Mouse (Mus musculus): ENCODE results near the gene Otp. TPM values are rescaled to one million over a fixed set of nuclear protein-coding genes. Genes with fewer than 3 reads are reported as not detected.

Otp gene
- polyA plus RNA-seq, 1 experiment from 2014 or later = not detected

DNA sequence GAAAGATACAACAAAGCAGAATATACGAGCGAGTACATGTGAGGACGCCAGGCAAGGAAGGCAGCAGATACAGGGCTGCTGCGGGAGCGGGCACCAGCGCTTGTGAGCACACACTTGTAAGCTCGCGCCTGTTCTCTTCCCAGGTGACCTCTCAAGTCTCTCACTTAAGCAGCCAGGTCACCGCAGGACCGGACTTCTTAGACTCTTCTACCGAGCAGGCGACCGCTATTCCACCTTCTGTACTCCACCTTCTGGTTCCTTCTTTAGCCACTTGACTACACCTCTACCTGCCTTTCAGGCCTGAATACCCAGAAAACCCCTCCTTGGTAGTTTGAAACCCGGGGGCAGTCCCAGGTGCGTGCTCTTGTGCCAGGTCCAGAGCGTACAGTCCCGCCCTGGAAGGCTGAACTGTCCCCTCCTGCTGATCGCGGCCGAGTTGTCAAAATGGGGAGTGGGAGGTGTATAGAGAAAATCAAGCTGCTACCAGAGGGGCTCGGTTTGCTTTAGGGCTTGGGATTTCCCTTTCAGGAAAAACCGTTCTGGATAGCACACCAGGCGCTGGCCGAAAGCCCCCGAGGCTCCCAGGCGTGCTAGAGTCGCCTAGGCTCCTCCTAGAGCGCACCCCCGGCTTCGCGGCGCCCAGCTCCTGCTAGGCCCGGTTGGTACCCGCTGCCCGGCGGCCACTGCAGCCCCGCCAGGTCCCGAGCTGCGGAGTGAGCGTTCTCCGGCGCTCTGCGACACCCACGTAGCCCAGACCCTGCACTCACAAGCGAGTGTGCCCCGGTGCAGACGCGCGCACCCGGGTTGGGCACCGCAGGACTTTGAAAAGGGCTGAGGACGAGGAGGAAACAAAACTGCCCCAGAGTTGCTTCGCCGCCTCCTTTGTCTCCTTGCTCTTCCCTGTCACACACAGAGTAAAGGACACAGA lies 2.0 kb upstream of the Otp start:
- DNase-seq (ENCODE audit: low spot score) = no peak

DNA sequence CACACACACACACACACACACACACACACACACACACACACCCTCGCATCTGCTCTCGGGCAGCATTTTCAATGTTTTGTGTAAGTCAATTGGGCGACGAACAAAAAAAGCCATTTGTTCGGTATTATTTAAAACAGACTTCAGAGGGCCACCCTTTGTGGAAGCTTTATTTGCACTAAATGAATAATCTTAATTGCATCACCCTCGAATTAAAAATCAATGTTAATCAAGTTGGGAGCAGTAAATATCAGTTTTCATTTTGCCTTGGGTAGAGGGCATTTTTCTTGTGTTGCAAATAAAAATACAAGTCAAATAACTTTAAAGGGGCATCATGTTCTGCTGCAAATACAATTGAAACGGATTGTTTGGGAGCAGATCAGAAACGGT lies 1.4 kb upstream of the Otp start:
- no peak for DNase-seq (ENCODE audit: low spot score)

DNA sequence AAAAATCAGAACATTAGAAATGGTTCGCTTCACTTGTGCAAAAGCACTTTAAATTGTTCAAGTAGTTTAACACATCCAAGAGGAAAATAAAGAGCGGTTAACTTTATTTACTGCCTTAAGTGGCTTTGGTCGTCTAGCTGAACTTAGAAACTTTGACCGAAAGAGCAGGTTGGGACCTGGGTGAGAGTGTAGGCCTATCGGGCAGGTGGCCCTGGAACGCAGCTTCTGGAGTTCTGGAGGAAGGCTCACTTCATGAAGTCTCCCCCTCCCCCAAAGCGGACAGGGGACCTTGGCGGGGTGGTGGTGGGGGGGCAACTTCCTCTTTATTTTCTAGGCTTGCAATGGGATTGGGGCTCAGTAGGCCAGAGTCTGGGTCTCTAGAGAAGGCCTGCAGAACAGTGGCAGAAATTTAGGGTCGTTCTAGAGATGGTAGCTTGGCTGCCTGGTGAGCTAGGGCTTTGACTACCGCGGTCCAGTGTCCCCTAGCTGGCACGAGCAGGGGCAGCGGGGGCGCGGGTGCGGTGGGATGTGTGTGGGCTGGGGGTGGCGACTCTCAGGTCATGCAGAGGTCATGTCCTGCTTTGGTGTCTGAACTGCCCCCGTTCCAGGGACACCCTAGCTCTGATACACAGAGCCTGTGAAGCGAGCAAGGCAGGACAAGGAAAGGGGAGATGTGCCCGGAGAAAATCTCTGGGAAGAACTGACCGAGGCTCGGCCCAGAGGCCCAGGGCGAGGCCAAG lies 576 bp upstream of the Otp start:
- DNase-seq (ENCODE audit: low spot score) = no peak

DNA sequence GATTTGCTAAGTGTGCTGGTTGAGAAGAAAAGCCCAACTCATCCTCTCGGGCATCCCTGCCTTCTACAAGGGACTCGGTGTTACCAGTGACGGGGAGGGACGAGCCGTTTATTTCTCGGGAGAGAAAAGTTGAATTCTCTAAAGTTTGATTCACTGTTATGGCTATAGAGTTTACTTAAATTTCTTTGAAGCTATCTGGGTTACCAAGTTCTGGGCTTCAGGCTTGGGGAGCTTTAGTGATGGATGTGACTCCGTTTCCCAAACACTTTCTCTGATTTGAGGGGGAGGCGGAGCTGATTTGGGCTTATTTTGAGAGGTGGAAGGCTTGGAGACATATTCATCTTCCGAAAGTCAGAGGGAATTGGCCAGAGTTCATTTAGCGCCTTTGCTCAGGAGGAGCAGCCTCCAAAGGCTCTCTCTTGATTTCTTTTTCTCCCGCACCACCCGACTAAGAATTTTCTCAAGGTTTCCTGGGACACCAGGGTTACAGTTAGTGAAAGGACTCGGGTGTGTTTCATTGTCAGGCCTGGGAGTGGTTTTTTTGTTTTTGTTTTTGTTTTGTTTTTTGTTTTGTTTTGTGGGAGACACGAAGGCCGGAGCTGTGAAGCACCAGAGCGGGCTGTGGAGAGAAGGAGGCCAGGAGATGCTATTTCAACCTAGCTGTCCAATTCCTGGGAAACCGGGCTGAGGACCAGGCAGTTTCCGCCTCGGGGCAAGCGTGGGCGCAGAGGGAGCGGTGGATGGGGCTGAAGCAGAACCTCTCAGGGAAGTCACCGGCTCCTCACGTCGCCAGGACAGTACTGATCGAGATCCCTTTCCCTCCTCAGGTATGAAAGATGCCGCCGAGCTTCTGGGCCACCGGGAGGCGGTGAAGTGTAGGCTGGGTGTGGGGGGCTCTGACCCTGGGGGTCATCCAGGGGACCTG lies 1.1 kb downstream of the Otp start:
- no peak for DNase-seq (ENCODE audit: low spot score)

DNA sequence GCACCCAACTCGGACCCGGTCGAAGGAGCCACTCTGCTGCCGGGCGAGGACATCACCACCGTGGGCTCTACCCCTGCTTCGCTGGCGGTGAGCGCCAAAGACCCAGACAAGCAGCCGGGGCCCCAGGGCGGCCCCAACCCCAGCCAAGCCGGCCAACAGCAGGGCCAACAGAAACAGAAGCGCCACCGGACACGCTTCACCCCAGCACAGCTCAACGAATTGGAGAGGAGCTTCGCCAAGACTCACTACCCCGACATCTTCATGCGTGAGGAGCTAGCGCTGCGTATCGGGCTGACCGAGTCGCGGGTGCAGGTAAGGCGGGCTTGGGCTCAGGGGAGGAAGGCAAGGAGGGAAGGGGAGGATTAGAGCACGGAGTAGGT lies 1.8 kb downstream of the Otp start:
- DNase-seq (ENCODE audit: low spot score) = no peak

DNA sequence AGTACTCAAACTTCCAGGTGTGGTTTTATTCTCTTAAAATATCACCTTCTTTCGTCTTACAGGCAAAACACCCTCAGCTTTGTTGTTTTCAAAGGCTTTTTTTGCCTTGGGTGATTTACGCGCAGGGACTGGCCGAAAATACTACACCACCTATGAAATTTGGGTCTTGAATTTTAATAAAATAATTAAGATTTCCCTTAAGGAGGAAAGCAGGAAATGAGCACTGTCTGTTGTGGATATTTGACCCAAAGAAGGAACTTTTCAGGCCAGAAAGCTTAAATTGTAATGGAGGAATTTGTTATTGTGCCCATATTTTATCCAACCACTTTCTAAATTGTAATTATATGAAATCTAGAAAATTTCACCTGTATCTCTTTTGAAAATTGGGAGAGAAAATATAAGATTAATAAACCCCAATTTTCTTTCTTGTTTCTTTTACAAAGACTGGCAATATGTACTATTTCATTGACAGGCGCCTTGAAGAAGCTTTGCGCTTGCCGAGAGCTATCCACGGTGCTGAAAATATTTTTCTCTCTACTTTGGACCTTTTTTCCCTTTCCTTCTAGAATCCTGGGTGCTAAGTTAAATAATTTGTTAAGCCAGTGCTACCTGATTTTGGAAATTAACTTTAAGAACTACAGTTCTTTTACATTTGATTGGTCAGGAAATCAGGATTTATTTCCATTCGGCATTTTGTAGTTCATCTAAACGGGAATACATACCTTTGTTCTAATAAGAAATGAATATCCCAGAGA lies 2.8 kb downstream of the Otp start:
- DNase-seq (ENCODE audit: low spot score) = peak; percentile 13

DNA sequence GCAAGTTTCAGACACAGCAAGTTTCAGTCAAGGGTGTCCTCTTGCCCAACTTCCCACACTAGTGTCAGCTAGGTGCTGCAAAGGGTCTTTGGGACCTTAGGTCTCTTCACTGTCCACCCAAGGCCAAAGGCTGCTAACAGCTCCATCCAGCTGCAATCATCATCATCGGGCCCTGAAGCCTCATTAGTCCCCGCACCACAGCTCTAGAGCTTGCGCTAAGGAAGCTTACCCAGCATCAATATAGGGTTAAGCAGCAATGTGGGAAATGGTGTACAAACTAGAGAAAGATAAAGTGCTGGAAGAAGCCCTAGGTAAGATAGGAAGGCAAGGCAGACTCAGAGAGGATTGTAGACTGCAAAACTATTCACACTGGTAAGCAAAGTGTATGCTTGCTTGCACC lies 5.8 kb downstream of the Otp start:
- DNase-seq (ENCODE audit: low spot score) = no peak

DNA sequence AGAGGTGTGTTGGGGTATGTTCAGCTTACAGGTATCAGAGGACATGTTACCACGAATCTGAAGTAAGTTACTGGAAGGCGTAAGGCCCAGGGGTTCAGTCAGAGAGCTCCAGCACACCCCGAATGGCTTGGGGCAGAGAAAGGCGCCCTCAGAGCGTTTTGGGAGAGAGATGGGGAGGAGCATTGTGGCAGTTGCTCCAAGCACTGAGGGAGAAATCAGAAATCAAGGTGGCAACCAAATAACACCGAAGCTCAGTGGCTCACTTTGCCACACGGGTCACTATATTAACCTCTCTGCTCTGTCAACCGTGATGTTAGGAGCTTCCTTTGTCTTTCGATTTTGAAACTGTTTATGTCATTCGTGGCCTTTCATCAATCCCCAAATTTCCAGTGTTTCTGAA lies 6.8 kb downstream of the Otp start:
- DNase-seq (ENCODE audit: low spot score) = no peak

DNA sequence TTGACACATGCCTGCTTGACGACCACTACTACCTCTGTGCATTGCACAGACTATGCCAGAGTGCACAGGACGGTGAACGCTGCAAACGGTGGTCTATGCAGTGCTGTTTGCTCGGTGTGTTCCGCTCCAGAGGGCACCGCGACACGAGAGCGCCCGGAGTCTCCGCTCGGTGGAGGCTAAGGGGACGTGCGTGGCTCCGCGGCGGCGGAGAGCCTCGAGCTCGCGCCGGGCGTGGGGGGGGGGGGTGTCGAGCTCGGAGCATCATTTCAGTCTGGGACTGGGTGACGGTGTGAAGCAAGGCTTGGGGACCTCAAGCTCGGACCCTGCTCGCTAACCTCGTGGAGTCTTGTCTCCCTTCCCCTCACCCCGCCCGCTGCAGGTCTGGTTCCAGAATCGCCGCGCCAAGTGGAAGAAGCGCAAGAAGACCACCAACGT lies 7.3 kb downstream of the Otp start:
- DNase-seq (ENCODE audit: low spot score) = no peak

DNA sequence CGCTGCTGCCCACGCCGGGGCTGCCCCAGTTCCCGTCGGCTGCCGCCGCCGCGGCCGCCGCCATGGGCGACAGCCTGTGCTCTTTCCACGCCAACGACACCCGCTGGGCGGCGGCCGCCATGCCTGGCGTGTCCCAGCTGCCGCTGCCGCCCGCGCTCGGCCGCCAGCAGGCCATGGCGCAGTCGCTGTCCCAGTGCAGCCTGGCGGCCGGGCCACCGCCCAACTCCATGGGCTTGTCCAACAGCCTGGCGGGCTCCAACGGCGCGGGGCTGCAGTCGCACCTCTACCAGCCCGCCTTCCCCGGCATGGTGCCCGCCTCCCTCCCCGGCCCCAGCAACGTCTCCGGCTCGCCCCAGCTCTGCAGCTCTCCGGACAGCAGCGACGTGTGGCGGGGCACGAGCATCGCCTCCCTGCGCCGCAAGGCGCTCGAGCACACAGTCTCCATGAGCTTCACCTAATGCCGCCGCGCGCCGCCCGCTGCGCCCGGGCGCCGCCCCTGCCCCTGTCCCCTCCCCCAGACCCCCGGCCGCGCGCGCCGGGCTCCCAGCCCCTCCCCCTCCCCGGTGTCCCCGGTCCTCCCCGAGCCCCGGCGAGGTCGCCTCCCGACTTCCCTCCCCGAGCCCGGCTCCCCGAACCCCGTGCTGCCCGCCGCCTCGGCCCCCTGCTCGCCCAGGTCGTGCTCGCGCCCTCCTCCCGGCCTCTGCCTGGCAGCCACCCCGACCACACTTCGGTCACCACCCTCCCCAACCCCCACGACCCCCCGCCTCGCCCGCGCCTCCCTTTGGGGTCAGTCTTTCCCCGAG lies 8.0 kb downstream of the Otp start:
- no peak for DNase-seq (ENCODE audit: low spot score)

DNA sequence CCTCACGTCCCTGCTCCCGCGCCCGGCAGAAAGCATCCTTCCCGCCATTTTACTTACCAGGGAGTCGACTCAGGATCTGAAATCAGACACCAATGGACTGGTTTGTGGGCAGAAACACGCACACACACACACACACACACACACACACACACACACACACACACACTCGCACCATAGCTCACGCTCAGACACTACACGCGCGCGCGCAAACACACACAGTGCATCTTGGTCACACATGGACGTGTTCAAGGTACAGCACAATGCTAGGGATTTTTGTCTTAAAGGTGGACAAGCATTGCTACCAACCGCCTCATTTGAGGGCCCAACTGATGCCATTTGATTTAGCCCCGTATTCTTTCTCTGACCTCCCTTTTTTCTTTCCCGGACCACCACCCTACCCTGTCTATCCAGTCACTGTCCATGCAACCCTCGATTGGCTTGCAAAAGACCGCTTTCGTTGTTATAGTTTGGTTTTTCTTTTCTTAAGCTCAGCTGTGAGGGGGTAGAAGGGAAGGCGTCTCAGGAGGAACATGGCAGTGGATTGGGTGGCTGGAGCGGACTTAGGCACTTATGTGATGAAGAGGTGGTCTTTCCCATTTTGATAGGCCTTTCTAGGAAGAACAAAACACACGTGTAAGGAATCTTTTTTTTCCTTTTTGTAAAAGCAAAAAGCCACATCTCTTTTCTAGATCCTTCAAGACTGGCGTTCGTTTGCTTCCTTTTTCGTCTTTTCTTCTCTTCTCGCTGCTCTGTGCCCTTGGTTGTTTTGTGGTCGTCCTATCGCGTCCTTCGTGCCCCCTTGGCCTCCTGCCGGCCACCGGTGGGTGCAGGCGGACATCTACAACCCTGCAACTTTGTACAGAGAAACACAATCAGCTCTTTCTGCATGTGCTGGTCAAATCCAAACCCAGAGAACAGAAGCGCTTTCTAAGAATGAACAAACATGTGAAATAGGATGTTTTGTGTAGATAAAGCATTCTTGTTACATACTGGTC lies 8.9 kb downstream of the Otp start:
- no peak for DNase-seq (ENCODE audit: low spot score)

DNA sequence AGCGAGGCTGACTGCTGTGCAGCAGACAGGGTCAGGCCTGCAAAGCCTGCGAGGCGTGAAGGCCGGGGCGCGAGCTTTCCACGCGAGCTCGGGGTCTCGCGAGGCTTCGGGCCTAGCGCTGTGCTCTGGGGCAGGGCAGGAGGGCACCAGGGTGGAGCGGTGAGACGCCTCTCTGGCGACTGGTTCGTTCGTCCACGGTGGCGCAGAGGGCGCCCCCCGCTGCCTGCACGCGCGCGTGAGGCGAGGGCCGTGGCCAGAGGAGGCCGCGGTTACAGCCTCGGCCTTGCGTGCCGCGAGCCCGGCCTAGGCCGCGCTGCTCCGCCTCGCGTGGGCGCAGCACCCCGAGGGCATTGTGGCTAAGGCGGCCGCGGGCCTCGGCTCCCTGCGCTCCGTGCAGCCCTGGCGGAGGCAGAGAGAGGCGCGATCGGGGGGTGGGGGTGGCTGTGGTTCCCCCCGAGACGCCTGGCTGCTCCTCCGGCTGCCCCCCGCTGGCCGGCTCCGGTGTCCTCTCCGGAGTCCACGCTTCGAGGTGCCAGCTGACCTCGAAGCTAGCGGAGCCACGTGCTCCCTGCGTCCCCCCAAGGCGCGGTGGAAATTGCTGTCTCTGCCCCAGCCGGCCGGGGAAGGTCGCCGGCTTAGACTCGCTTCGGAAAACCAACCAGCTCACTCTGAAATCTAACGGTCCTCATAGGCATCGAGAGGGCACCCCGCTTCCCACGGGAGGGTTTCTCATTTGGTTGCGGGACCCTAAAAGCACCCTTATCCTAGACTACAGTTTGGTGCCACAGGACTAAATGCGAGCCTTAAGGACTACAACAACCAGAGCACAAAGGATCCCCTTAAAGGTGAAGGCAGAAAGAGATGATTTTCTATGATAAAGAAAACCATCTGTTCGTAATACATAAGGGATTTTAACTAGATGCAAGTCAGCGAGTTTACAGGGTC lies 10.2 kb downstream of the Otp start:
- DNase-seq (ENCODE audit: low spot score) = no peak

DNA sequence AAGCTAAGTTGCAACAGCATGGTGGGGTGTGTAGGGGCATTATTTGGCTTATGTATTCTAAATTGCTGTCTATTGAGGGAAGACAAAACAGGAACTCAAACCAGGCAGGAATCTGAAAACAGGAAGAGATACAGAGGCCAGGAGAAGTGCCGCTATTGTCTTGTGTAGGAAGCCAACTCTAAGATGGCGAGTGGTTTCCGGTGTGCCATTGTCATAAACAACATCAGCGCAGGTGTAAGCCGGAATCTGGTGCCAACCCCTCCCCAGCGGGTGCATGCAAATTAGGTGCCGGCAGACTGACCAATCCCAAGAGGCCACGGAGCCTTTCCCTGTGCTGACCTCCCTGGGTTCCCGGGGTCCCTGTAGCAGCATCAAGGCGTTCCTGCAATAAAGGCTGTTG lies 32.4 kb downstream of the Otp start:
- DNase-seq (ENCODE audit: low spot score) = no peak

DNA sequence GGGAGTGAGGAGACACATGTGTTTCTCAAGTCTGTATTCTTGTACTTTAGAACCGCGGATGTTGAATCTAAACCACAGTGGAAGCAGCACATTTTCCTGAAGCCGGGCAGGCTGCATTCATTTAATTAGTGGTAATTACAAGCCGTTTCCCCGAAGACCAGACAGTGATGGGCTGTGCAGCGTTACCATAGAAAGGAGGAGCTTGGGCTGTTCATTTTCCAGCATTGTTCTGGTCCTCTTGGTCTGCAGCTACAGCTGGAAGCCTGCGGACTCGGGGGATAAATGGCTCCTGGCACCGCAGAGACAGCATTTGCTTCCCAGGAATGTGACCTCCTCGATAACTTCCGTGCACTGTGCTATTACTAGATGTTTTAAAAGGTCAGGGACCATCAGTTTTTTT lies 37.6 kb downstream of the Otp start:
- no peak for DNase-seq (ENCODE audit: low spot score)

DNA sequence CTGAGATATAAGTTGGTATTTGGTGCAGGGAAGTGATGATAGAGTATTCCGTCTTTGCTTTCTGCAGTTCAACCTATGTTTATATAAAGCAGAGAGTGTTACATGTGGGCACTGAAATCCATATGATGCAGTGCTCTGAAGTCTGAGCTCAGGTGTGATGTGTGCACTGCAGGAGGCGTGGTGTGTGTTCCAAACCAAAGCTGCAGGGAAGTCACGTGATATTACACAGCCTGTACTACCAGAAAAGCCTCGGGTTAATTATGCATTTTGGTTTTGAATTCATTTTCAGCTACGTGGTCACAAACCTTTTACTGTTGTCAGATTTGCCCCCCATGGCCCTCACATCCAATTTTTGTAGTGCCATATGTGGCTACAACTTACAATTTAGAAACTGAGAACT lies 40.3 kb downstream of the Otp start:
- no peak for DNase-seq (ENCODE audit: low spot score)

DNA sequence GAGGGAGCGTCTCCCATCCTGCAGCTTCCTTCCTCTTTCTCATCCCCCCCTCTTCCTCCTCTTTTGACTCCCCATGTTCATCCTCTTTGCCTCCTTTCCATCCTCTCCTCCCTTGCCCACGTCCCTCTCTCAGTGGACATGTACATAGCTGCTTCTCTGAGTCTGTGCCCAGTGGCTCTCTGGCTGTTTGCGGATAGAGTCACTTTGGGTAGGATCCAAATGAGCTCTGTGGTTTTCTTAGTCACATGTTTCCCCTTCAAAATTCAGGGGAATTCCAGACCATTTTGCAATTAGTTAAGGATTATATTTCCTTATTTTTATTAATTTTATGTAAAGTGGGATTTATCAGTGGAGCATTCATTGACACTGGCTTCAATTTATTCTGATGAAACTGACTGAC lies 52.7 kb downstream of the Otp start:
- DNase-seq (ENCODE audit: low spot score) = no peak

All from thymus, postnatal 0 days (tissue).